Mouse (Mus musculus) T-helper 2 cell (primary cell): ENCODE data around the gene Ptk7.

Source experiments
- in situ Hi-C: fragments of 300-600 bp; cut with MboI, MseI; formaldehyde crosslinking; loops from one replicate; pipeline ENCODE4 v1.15.1; 2025; ENCODE audit warnings: high pct_unique_total_duplicates

Ptk7 gene

GRCm38 (mm10) chr17:46628791-46629684 is at the start of gene Ptk7:
Gene Ptk7 (minus strand): TSS chr17:46629504.
- in situ Hi-C loops: loop anchor here (5.0 kb wide), 1 partner anchor 87 kb away; no protein-coding TSS in a partner anchor

- in situ Hi-C loops: no loop called here
Measured at GRCm38 (mm10) chr17:46678911-46679310, 49.6 kb upstream of the Ptk7 start.

- in situ Hi-C loops: no loop called here
Measured at GRCm38 (mm10) chr17:46678416-46678815, 49.1 kb upstream of the Ptk7 start, which contains the start of gene Mea1. Gene Mea1 (plus strand): TSS chr17:46678793.

- in situ Hi-C loops: no loop called here
Measured at GRCm38 (mm10) chr17:46674530-46675283, 45.4 kb upstream of the Ptk7 start.

- in situ Hi-C loops: no loop called here
Measured at GRCm38 (mm10) chr17:46673850-46674529, 44.7 kb upstream of the Ptk7 start, which contains the start of gene Rrp36. Gene Rrp36 (minus strand): TSS chr17:46674352.

GRCm38 (mm10) chr17:46669911-46670310 is 40.6 kb upstream of the Ptk7 start:
- in situ Hi-C loops: no loop called here

GRCm38 (mm10) chr17:46667712-46668111 is 38.4 kb upstream of the Ptk7 start:
- in situ Hi-C loops: no loop called here

- in situ Hi-C loops: no loop called here
Measured at GRCm38 (mm10) chr17:46662730-46663129, 33.4 kb upstream of the Ptk7 start.

- in situ Hi-C loops: no loop called here
Measured at GRCm38 (mm10) chr17:46661981-46662380, 32.7 kb upstream of the Ptk7 start.

- in situ Hi-C loops: no loop called here
Measured at GRCm38 (mm10) chr17:46661351-46661750, 32.0 kb upstream of the Ptk7 start.

- in situ Hi-C loops: no loop called here
Measured at GRCm38 (mm10) chr17:46656054-46656453, 26.8 kb upstream of the Ptk7 start.

- in situ Hi-C loops: no loop called here
Measured at GRCm38 (mm10) chr17:46651755-46652547, 22.6 kb upstream of the Ptk7 start.

- in situ Hi-C loops: no loop called here
Measured at GRCm38 (mm10) chr17:46651292-46651691, 22.0 kb upstream of the Ptk7 start.

GRCm38 (mm10) chr17:46650232-46651031 is 21.1 kb upstream of the Ptk7 start, which contains the start of gene Cul7:
Gene Cul7 (plus strand): TSS chr17:46650337.
- in situ Hi-C loops: no loop called here

GRCm38 (mm10) chr17:46649811-46650210 is 20.5 kb upstream of the Ptk7 start:
- in situ Hi-C loops: loop anchor here (10.0 kb wide), 1 partner anchor 65 kb away; the partner anchor contains the start of gene Pex6

GRCm38 (mm10) chr17:46648436-46648835 is 19.1 kb upstream of the Ptk7 start:
- in situ Hi-C loops: loop anchor here (10.0 kb wide), 1 partner anchor 66 kb away; the partner anchor contains the start of gene Pex6

GRCm38 (mm10) chr17:46647279-46647678 is 18.0 kb upstream of the Ptk7 start:
- in situ Hi-C loops: loop anchor here (10.0 kb wide), 1 partner anchor 68 kb away; the partner anchor contains the start of gene Pex6

GRCm38 (mm10) chr17:46646322-46646662 is 17.0 kb upstream of the Ptk7 start:
- in situ Hi-C loops: loop anchor here (10.0 kb wide), 1 partner anchor 69 kb away; the partner anchor contains the start of gene Pex6

GRCm38 (mm10) chr17:46645561-46646321 is 16.4 kb upstream of the Ptk7 start, which contains the start of the genes Klc4 and Mrpl2:
Gene Klc4 (minus strand): TSS chr17:46646022.
Gene Mrpl2 (plus strand): TSS chr17:46646229.
- in situ Hi-C loops: loop anchor here (10.0 kb wide), 1 partner anchor 69 kb away; the partner anchor contains the start of gene Pex6
